Mouse (Mus musculus) right cerebral cortex, postnatal 4 days (tissue): ENCODE measurements around the gene Ptrh1.
A peak's percentile ranks its signal among the peaks of the same experiment; 100 is the strongest.

Experiments
- DNase-seq: peaks from one replicate; pipeline ENCODE4 v3.0.0-alpha.2; 2022

Gene Ptrh1

DNA sequence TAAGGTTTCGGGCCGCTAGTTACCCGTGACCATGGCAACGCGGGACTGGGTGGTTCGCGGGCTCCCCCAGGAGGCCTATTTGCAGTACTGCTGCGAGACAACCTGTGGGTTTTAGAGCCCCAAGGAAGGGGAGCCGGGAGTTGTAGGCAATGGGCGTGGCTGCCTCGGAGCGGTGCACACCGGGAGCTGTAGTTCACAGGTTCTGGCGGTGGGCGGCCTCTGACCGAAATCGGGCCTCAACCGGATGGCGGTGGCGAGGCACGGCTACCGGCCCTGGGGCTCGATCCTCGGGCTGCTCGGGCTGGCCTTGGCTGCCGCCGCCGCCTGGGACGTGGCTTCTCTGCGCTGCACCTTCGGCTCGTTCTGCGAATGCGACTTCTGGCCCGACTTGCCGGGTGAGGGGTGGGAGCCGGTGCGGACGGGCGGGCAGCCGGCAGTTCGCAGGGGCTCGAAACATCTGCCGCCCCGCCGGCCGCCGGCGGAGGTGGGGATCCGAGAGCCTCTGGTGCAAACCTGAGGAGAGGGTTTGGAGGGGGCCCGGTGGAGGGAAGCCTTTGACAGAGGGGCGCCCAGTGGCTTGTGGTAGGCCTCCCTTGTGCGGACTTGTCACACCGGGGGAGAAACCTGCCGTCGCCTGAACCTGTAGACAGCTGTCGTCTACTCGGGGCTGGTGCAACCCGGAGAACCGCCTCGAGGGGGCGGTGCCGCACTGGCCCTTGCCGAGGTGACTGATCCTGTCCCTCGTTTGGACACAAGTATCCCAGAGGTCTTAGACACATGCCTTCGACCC lies 18.3 kb upstream of the Ptrh1 start, which contains the start of gene Tor2a:
Gene Tor2a, plus strand, starts transcription at position 179 of the 790 bp plus-strand sequence.
- peak; percentile 94 for DNase-seq

DNA sequence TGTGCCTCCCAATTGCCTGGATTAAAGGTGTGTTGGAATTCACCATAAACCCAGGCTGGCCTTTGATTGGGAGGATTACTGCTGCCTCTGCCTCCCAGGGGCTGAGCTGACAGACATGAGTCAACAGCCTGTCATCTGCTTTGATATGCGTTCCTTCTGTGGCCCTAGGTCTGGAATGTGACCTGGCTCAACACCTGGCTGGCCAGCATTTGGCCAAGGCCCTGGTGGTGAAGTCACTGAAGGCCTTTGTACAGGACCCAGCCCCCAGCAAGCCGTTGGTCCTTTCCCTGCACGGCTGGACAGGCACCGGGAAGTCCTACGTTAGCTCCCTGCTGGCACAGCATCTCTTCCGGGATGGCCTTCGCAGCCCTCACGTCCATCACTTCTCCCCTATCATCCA lies 17.1 kb upstream of the Ptrh1 start:
- no peak for DNase-seq

DNA sequence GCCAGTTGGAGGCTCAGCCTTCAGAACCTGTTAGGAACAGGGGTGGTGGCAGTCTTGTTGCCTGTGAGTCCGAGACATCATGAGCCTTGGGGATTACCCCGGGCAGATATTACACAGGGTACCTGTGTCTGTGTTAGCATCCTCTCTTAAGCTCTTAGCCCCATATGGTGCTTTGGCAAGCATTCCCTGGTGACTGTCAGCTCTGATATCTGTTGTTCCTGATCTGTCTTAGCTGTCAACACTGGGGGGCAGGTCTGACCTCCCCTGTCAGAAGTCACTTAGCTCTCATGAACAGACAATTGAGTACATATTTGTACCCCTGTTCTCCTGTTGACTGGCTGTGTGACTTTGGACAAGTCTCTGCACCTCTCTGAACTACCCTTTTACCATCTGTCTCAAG lies 16.6 kb upstream of the Ptrh1 start:
- DNase-seq = no peak

DNA sequence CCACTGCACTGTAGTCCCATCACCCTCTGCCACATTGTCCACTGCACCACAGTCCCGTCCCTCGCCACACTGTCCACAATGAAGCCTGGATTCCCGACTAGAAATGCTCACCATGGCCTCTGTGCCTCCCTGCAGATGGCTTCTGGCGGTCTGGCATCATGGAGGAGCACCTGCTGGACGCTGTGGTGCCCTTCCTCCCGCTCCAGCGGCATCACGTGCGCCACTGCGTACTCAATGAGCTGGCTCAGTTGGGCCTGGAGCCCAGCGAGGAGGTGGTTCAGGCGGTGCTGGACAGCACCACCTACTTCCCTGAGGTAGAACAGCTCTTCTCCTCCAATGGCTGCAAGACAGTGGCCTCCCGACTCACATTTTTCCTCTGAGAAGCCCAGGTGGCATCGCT lies 14.2 kb upstream of the Ptrh1 start:
- DNase-seq = no peak

DNA sequence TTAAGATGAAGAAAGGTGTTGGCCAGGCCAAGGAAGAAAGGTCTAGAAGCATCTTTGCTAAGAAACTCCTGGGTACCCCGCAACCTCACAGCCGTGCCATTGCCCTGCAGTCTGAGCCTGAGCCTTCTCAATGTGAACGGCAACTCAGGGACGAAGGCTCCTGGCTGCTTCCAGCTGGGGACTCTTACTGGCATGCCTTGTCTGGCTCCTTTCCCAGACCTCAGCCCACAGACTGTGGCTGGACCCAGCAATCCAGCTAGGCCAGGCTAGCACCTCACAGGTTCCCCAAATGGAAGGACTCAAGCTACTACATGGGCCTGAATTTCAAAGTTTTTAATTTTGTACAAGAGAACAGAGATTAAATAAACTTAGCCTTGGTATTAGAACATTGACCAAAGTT lies 13.7 kb upstream of the Ptrh1 start:
- DNase-seq = no peak

DNA sequence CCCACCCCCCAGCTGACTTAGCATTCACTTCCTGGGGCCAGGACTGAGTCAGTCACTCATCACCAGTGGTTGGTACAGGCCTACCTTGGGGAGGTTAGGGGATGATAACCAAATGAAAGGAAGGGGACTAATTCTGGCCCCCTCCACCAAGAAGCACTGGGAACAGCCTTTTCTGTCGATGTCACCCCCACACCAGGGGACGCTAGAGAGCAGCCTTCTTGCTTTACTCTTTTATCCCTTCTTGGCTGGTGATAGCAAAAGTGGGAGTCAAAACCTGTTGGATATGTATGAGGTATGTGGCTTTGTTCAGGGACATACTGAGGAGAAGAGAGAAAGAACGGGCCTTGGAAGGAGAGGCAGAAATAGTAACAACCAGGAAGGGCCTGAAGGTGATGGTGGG lies 12.2 kb upstream of the Ptrh1 start:
- no peak for DNase-seq

DNA sequence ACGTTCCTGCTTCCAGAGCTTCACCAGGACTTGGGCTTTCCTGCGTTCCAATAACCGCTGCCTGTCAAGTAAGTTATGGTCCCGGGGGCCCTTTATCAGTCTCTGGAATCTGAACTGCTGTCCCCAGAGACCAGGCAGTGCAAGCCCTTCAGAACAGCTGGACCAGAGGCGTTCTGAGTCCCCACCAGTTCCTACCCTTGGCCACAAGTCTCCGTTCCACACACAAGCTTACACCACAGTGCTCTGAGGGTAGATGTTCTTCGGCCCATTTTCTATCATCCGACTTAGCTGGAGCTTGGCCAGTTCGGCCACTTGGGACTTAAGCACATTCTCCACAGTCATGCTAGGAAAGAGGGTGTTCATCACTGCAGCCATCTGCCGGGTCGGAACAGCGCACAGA lies 8.3 kb upstream of the Ptrh1 start:
- DNase-seq = no peak

DNA sequence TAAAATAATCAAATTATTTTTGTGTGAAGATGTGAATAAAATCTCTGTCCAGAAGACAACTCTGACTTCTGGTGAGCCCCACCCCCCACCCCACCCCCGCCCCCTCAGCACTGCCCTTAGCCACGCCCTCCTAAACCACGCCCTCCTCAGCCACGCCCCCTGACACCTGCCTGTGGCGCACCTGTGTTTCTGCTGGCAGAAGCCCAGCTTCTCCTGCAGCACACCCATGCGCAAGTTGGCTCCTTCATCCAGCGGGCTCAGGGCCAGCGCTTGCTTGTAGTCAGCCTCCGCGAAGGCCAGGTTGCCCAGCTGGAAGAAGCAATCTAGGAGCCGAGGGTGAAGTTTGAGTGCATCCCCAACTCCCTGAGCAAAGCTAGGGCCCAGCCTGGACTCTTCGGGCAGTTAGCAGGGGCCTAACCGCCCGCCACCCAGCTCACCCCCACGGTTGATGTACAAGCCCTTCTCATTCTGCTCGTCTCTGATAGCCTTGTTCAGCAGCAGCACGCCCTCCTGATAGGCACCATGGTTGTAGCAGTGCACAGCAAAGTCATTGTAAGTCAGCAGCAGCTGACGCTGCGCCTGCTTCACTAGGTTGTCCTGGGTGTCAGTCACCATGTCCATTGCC lies 6.8 kb upstream of the Ptrh1 start:
- DNase-seq = no peak

DNA sequence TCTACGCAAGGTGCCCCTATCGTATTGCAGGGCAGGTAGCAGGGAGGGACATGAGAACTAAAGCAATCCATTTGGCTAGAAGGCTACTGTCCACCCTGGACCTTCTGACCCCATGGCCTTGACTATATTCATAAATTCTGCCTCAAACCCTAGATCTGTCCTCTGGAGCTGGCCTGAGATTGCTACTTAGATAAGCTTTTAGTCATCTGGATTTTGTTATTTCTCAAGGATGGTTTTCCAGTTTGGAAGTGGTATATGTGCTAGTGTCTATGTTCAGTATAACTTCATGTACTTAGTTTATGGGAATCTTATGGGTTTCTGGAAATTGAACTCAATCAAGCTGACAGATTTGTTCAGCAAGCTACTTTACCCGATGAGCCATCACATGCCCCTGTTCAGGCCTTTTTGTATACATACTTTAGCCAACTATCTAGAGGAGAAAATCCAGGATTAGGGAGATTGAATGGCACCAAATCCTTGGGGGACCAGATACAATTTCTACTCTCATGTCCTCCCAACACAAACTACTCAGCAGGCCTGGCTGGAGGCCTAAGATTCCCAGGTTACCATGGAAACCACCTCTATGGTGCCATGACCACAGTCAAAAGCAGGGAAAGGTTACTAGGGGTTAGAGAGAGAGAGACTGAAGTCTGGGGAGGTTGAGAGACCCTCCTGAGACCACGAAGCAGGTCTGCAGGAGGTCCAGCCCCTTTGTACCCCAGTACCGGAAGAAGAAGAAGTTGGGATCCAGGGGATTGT lies 6.1 kb upstream of the Ptrh1 start:
- no peak for DNase-seq

DNA sequence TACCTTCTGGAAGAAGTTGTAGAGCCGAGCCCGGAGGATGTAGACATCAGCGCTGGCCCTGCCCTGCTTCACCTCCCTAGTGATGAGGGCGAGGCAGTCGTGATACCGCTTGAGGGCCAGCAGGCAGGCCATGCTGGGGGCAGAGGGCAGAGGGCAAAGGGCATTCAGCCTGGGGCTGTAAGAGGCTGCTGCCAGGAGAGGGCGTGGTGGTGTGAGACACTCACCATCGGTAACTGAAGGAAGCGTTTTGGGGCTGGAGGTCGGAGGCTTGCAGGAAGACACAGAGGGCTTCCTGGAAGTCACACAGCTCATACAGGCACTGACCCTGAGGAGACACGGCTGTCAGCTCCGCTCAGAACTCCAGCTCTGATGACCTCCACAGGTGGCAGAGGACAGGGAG lies 3.7 kb upstream of the Ptrh1 start:
- DNase-seq = no peak

DNA sequence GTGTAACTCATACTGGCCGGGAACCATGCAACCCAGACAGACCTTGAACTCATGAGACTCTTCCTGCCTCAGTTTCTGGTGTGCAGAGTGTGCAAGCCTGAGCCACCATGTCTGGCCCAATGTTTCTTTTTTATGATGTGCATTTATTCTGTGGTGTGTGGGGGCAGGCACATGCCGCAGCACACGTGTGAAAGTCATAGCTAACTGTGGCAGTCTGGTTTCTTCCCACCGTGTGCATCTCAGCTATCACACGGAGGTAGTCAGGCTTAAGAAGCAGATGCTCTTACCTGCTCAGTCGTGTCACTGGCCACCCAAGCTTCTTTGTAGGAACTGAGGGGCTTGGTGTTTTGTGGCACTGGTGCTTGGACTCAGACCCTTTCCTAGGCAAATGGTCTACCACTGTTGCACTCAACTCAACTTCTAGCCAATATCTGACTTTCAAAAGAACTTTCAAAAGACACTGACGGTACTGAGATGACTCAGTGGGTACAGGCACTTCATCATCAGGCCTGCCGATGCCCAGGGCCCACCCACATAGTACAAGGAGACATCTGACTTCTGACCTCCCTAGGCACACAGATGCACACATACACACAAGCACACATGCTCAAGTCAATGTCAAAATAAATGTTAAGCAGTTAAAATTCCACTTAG lies 2.8 kb upstream of the Ptrh1 start:
- DNase-seq = no peak

DNA sequence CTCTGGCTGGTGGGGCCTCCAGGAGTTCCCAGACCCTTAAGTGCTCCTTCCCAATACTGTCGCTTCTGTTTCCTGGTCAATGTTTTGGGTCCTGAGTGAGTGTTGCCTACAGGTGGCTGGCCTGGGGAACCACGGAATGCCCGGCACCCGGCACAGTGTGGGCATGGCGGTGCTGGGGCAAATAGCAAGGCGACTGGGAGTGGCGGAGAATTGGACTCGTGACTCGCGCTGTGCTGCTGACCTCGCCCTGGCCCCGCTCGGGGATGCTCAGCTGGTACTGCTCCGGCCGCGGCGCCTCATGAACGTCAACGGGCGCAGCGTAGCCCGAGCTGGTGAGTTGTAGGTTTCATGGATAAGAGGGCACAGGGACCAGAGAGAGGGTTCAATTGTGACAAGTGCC lies 606 bp downstream of the Ptrh1 start:
- DNase-seq = no peak

DNA sequence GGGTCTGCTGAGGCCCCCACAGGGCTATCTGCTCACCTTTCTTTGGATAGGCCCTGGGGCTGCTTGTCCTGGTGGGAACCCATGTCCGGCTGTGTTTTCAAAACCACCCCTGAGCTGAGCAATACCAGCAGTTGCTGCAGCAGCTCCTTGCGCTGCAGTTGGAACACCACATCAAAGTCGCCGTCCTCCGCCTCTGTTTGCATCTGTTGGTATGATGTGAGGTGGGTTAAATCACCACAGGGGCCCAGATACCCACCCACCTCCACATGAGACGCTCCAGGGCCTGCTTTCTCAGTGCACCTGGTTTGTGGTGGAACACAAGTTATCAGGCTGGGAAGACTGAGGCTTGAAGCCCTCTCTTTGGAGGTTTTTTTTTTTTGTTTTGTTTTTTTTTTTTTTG lies 2.5 kb downstream of the Ptrh1 start:
- no peak for DNase-seq

DNA sequence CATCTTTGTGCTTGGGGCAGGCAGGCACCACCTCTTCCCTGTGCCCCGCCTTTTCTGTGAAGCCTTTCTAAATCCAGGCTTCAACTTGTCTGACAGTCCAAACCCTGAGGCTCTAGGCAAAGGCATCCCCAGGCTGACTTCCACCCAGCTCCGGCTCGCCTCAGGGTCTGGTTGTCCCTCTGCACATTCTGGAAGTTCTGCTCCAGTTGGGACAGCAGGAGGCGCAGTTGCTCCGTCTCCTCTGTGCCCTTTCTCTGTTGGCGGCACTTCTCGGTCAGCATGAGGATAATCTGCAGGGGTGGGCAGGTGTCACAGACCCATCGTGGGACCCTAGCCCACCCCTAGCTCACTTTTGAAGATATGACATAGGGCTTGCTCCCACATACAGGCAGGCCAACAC lies 3.5 kb downstream of the Ptrh1 start:
- peak; percentile 62 for DNase-seq

DNA sequence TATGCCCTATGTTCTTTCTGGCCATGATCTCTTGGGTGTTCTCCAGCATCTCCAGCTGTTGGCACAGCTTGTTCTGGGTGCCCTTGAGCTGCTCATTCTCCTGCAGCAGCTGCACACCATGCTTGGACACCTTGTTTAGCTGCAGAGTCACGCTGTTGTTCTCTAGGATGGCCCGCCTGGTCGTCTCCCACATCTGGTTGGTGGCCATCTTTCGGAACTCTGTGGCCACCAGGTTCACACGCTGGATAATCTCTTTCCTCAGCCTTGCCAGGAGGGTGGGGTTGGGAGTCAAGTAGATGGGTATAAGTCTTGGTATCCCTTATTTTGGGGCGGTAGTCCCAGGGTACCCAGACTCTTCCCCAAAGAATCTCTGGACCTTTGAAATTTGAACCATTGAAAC lies 4.1 kb downstream of the Ptrh1 start:
- DNase-seq = no peak

DNA sequence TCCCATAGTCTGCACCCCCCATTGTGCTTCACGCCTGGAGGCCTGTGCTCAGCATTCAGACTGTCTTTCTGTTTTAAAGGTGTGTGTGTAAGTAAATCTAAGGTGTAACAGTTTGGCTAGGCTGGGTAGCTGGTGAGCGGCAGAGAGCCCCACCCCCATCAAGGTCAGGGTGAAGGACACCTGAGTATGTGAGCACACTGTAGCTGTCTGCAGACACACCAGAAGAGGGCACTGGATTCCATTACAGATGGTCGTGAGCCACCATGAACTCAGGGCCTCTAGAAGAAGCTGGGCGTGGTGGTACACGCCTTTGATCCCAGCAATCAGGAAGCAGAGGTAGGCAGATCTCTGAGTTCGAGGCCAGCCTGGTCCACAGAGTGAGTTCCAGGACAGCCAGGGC lies 6.1 kb downstream of the Ptrh1 start:
- no peak for DNase-seq

DNA sequence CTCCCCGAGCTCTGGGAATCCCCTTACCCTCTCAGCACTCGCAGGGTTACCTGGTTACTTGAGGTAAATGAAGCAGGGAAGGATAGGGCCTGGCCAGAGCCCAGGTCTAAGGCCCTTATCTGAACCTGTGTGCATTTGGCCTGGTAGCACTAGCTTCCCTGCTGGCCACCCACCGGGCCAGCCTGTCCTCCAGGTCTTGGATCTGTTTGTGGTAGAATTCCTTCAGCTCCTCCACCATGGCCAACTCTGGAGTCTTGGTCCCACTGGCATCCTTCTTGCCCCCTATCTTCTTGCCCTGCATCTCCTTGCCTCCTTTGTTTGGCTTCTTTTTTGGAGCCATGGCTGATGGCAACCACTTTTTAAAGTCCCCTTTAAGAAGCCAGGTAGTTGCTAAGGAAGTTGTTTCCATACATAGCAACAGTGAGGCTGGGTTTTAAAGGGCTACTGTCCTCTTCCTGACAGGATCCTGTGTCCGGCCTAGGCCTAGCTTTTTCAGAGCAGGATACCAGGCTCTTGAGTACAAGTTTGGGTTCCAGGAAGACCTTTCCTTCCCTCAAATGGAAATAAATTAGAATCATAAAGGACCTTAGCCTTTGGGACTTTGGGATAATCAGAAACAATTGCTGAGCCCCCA lies 8.6 kb downstream of the Ptrh1 start, which contains the start of gene Cfap157:
Gene Cfap157, minus strand, starts transcription at position 381 of the 634 bp plus-strand sequence.
- no peak for DNase-seq

DNA sequence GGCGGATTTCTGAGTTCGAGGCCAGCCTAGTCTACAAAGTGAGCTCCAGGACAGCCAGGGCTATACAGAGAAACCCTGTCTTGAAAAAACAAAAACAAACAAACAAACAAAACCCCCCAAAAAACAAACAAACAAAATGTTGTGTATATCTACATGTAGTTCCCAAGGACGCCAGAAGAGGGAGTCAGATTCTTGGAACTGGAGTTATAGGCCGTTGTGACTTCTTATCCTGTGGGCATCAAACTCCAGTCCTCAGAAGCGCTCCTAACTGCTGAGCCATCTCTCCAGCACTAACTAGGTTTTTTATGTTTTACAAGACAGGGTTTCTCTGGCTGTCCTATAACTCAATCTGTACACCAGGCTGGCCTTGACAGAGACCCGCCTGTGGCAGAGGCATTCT lies 11.6 kb downstream of the Ptrh1 start:
- DNase-seq = no peak

DNA sequence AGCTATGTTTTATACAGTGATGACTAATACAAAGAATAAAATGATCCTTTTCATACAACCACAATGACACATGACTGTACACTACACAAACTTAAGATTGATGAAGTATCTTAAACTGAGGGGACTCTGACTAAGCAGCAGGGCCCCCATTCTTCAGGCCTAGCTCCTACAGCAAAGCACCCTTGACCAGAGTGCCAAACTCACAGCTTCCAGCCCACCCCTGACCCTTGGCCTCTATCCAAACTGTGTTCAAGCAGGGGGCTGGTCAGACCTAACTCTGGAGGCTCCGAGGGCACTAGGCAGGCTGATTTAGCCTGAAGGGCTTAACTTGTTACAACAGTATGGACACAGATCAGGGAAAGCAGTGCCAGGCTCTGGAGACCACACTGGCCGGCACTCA lies 13.0 kb downstream of the Ptrh1 start:
- no peak for DNase-seq

DNA sequence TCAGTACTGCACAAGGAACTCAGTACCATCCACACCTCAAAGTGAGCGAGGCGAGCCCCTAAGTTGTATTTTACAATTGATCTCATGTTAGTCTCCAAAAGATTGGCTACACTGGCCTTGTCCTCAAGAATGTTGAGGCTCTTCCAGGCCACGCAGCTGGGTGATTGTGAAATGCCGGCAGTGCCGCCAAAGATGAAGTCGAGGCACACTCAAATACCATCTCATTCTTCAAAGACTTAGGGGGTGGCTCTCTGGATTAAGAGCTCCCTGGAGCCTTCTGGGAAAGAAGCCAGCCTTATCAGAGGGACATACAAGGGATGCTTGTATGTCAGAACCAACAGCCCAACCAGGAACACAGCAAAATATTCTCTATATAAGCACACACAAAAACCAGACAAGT lies 15.7 kb downstream of the Ptrh1 start:
- DNase-seq = no peak

DNA sequence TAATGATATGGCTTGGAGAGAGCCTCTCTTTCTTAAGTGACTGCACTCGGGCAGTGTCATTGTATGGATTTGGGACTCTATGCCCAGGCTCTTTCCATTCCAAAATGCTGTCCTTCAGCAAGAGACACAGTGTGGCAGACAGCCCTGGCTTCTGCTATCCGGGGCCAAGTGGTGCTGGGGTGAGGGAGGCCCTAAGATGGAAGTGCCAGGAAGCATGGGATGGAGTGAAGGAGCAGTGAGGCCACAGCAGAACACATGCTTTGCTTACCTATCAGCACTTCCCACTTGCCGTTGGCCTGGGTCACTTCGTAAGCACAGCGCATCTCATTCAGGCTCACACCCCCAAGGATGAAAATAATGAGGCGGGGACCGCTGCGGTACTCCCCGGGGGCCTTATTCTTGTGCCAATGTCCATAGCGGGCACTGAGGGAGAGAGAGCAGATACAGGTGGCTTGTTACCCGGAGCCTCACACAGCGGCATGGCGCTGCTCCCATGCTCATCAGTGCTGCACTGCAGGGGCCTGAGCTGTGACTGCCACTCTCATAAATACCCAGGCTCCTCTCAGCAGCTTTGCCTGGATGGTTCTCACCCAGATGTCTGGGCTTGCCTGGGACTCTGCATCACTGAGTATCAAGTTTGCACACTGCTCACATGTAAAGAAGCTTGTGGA lies 20.3 kb downstream of the Ptrh1 start:
- no peak for DNase-seq

DNA sequence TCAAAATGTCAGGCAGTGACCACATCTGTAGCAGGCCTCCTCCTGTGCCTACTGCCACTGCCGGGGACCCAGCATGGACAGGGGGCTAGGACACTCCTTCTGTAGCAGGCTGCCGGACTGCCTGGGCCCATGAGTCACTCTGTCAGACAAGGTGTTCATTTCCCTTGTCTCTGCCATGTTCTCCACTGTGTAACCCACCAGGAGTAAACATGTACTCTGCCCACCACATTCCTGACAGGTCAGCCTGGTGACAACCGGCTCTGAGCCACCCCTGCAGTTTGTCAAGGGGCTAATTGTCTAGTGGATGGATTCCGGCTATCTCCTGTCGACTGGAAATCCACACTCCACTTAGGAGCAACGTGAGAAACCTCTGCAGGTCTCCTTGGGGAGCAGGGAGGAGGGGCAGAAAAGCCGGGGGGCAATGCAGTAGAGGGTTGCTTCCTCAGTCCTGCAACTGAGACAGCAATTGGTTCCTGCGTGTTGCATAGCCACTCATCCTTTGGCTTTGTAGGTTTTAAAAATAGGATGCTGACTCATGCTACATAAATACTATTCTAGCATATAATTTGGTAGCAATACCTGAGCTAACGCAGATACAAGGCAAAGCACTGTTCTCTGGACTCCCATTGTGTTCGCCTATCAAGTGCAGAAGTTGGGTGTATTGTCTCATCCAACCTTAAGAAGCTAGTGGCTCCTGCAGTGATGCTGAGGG lies 22.8 kb downstream of the Ptrh1 start:
- no peak for DNase-seq
